Mouse (Mus musculus) layer of hippocampus, adult 8-10 months (tissue): ENCODE results near the gene Tdrd6. TPM values are rescaled to one million over a fixed set of nuclear protein-coding genes. Genes with fewer than 3 reads are reported as not detected.

Source experiments
- DNase-seq, 2 experiments: peaks; one replicate each; pipeline ENCODE4 v3.0.0; 2022; ENCODE audit warnings: low spot score in 2 of 2
- total RNA-seq, 4 experiments: library from RNA; stranded (reverse); gene quantifications; 2 replicates each; pipeline ENCODE4 v1.2.4; 2022

Tdrd6 gene
- total RNA-seq: under 1 TPM; 0.29 to 0.92 (median 0.41) TPM

DNA sequence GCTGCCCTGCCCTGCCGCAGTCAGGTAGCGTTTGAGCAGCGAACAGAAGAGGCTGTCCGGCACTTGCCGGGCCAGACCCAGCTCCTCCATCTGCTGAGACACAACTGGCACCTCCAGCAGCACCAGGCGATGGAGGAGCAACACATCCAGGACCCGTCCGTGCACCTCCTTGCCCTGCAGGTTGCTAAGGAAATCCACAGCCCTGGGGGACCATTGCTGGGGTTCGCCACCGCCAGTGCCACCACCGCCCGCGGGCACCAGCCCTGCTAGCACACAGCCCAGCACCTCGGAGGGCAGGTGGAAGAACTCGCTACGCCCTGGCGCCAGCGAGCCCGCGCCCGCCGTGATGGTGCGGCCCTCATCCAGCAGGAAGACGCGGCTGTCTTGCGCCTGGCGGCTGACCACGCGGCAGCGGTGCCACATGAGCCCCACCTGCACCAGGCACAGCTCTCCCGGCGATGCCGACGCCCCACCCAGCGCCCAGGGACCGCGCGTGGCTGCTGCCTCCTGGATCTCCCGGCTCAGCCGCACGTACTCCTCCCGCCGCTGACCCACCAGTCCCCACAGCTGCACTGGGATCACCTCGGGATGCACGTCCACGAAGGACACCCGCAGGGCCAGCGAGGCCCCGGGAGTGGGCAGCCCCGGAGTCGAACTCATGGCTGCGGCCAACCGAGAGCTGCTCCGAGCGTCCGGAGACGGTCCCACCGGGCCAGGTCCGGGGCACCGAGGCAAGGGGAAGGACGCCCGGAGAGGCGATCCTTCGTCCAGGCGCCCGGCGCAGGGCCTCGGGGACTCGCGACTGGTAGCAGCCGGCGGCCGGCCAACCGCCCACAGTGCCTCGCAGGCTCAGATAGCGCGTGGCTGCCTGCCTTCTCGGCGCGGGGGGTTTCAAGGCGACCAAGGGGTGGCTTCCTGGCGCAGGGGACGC lies at the start of gene Tdrd6:
TSS of gene Tdrd6 (minus strand) at position 804 of the 931 bp plus-strand sequence.
- DNase-seq: no peak

DNA sequence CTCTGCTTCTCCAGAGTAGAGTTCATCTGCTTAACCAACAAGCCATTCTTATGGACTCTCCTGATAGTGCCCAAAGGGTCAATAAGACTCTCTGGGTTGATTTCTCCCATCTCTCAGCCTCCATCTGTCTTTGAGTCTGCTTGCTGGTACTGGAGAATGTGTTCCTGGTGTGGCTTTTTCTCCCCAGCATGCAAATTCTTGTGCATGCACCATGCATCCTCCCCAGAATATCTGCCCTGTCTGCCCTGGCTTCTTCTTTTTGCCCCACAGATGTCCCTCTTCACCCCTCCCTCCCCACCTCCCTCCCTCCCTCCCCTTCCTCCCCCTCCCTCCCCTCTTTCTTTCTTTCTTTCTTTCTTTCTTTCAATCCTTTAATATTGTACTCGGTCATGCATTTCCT lies 47.2 kb upstream of the Tdrd6 start:
- DNase-seq: no peak

GRCm38 (mm10) chr17:43676241-43676640 lies 46.1 kb upstream of the Tdrd6 start:
- no peak for DNase-seq

- DNase-seq: no peak
These were observed 45.1 kb upstream of the Tdrd6 start for GRCm38 (mm10) chr17:43675228-43675627.

DNA sequence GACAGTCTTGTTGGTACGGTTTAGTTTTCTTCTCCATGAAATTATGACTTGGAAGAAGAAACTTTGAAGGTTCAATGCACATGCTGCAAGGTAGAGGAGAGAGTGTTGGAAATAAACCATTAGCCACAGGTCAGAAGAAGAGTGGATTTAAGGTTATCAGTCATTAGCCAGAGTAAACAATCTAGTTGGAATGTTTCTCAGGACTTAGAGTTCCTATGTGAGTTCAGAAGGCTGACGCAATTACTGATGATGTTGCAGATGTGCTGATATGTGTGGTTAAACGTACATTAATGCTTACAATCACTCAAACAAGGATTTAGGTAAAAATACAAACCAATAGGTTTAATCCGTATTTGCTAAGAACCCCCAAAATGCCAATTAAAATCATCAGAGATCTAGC lies 41.8 kb upstream of the Tdrd6 start:
- no peak for DNase-seq

- DNase-seq: no peak
These were observed 39.1 kb upstream of the Tdrd6 start for GRCm38 (mm10) chr17:43669145-43669695.

- no peak for DNase-seq
These were observed 37.3 kb upstream of the Tdrd6 start, which contains the start of gene Cyp39a1 for GRCm38 (mm10) chr17:43667290-43667843. Gene Cyp39a1, plus strand, starts transcription at chr17:43667425.

GRCm38 (mm10) chr17:43666576-43667289 lies 36.6 kb upstream of the Tdrd6 start, which contains the start of gene Slc25a27:
Gene Slc25a27, minus strand, starts transcription at chr17:43667214.
- peak; percentile 86 to 88 for DNase-seq

GRCm38 (mm10) chr17:43651314-43652046 lies 21.4 kb upstream of the Tdrd6 start:
- DNase-seq: no peak

- peak in 1 of 2 experiments; percentile 24 for DNase-seq
These were observed 19.7 kb upstream of the Tdrd6 start for GRCm38 (mm10) chr17:43649641-43650436.

- no peak for DNase-seq
These were observed 16.8 kb upstream of the Tdrd6 start for GRCm38 (mm10) chr17:43646925-43647324.

GRCm38 (mm10) chr17:43645136-43645535 lies 15.0 kb upstream of the Tdrd6 start:
- DNase-seq: no peak

GRCm38 (mm10) chr17:43644375-43644774 lies 14.3 kb upstream of the Tdrd6 start:
- no peak for DNase-seq

DNA sequence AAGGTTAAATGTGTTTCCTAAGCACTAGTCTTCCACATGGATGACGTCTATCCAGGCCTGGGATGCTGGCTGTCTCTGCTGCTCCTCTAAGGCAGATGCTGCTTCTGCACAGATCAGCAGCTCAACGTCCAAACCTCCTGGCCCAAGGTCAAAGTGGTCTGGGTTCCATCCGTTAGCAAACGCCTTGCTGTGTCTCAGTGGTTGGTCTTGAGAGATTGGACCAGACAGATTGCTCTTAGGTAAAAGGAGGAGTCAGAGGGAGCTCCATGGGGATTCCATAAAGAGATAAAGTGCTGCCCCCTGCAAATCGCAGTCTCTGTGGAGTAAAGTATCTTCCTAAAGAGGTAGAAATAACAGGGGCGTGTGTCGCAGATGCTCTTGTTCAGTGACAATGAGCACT lies 13.1 kb upstream of the Tdrd6 start:
- DNase-seq: no peak

GRCm38 (mm10) chr17:43640825-43641224 lies 10.7 kb upstream of the Tdrd6 start:
- DNase-seq: no peak

- DNase-seq: no peak
These were observed 7.0 kb upstream of the Tdrd6 start for GRCm38 (mm10) chr17:43637146-43637545.

GRCm38 (mm10) chr17:43630427-43630760 lies 295 bp upstream of the Tdrd6 start:
- DNase-seq: no peak

DNA sequence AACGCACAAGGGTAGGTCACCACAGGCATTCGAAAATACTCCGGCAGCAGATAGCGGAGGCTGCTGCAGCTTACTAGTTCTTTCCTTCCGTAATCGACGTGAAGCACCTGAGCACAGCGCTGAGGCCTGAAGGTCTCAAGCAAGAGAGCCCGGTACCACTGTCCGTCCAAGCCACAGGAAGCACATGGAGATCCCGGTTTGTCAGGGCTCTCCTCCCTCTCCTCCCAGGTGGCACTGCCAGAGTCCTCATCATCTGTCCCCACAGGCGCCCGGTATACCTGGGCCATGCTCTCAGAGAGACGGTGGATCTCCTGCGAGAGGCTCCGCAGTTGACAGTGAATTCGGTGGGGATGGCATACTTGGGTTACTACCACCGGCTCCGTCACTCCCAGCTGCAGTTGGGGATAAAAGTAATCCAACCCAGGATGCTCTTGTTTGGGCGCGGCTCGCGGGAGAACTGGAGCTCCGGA lies 1.0 kb downstream of the Tdrd6 start:
- no peak for DNase-seq

GRCm38 (mm10) chr17:43628246-43628645 lies 1.9 kb downstream of the Tdrd6 start:
- DNase-seq: no peak

DNA sequence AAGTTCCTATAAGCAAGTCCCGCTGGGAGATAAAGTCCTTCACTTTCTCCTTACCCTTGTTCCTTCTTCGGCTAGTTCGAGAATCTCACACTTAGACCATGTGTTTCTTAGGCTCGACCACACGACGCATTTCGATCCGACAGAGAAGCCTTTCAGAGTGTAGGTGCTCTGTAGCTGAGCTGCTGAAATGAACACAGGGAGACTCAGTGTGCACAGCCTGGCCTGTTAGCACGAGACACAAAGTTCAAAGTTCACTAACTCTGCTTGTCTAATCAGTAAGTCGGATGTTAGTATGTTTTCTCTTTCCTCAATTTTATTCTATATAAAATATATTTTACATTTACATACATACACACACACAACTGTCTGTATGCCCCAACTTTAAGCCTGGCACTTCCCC lies 8.0 kb downstream of the Tdrd6 start:
- DNase-seq: no peak
